Mouse (Mus musculus) adipocyte (in vitro differentiated cells): ENCODE measurements around the gene Npb.
A peak's percentile ranks its signal among the peaks of the same experiment; 100 is the strongest.

Experiments
- DNase-seq: peaks from one replicate; pipeline ENCODE4 v3.0.0-alpha.2; 2016; ENCODE audit warnings: low spot score

Gene Npb

GRCm38 (mm10) chr11:120631726-120632448 is 23.6 kb downstream of the Npb start:
- peak; percentile 29 for DNase-seq

GRCm38 (mm10) chr11:120632559-120633519 is 24.6 kb downstream of the Npb start:
- DNase-seq: peak; percentile 83

GRCm38 (mm10) chr11:120633520-120634343 is 25.5 kb downstream of the Npb start, which contains the start of gene Mafg:
TSS of gene Mafg (minus strand) at chr11:120633600.
- peak; percentile 97 for DNase-seq

- no peak for DNase-seq
Observed at GRCm38 (mm10) chr11:120634810-120635209, 26.5 kb downstream of the Npb start.

DNA sequence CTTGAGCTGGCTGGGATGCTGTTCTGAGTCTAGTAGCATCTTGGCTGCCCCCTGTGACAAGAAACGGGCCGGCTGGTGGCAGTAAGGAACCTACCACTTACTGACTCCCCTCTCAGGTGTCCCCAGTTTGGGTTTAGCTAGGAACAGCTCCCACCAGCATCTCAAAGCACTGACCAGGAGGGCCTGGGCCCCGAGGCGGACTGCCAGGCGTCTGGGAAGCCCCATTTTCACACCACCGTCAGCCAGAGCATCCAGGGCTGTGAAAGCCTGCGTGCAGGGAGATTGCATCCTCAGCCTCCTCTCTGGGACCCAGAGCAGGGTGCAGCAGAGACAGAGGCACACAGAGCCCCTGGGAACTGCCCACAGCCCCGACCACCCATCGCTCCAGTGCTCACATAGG is 33.0 kb downstream of the Npb start:
- no peak for DNase-seq

DNA sequence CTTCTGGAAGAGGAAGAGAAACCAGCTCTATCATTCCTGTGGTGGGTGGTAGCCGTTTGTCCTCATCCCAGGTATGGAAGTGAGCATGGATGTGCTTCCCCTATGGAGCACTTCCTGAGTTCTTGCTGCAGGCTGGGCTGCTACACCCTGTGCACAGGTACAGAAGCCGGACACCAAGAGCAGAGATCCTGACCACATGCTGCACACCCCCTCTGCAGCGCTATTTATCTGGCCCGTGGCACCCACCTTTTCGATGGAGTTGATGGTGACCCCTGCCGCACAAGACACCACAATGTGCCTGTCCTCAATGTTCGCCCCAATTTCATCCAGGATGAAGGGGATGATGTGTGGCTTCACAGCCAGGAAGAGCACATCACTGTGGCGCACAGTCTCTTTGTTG is 33.6 kb downstream of the Npb start:
- DNase-seq: no peak

- no peak for DNase-seq
Observed at GRCm38 (mm10) chr11:120642939-120643600, 34.8 kb downstream of the Npb start.

- peak; percentile 90 for DNase-seq
Observed at GRCm38 (mm10) chr11:120643601-120643987, 35.3 kb downstream of the Npb start, which contains the start of gene Pycr1. TSS of gene Pycr1 (minus strand) at chr11:120643769.

DNA sequence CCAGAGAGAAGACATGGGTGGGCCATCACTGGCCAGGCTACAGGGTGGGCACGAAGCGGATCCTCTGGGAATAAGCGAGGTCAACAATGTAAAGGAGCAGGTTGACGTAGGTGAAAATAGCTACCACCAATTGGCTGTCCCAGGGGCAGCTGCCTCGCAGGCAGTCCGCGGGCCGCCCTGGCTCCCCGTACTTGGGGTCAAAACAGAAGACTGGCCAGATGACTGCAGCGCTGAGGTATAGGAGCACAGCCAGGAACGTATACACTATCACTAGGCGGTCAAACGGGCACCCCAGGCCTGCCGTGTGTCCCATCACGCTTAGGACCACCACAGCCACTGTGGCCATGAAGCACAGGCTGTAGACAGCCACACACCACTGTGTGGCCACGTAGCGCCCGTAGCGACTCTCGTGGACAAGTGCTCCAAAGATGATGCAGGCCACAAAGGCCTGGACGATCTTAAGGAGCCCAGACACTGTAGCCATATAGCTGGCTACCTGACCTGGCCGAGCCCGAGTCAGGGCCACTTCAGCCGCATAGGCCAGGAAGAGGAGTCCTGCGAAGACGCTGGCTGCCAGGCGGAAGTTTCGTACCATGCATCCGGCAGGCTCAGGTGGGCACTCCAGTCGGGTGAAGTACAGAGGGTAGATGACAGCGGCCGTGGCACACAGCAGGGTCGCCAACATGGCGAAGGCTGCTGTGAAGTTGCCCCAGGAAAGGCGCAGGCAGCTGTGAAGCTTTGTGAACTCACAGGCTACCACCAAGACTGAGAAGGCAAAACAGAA is 39.0 kb downstream of the Npb start:
- no peak for DNase-seq

DNA sequence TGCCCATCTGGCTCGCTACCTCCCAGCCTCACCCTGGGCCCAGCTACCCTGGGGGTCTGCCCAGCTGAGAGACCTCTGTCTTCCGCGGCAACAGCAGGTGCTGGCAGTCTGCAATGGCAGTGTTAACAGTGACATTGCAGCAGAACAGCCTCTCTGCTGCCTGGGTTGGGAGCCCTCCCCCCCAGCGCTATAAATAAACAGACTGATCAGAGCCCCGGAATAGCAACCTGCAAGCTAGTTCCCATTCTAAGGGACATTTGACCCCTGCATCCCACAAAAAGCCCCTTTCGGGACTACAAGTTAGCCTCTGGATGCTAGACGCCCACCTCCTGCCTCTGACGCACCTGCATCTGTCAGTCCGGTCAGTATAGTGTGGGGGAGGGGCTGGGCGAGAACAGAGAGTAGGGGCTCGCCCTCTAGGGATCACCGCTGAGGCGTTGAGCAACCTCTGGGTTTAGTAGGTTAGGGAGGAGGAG is 39.8 kb downstream of the Npb start, which contains the start of gene Myadml2:
Myadml2 (minus strand) TSS at position 158 of the 476 bp plus-strand sequence.
- DNase-seq: no peak

DNA sequence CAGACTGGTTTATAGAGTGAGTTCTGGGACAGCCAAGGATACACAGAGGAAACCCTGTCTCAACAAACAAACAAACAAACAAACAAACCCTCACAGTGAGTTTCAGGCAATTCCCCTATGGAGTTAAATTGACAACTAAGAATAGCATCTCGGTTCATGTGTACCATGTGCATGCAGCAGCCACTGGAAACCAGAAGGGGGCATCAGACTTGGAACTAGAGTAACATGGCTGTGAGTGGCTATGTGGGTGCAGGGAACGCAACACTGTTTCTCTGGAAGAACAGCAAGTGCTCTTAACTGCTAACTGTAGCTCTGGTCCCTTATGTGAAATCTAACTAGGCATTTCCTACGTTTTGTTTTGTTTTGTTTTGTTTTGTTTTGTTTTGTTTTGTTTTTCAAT is 43.6 kb downstream of the Npb start:
- DNase-seq: no peak

DNA sequence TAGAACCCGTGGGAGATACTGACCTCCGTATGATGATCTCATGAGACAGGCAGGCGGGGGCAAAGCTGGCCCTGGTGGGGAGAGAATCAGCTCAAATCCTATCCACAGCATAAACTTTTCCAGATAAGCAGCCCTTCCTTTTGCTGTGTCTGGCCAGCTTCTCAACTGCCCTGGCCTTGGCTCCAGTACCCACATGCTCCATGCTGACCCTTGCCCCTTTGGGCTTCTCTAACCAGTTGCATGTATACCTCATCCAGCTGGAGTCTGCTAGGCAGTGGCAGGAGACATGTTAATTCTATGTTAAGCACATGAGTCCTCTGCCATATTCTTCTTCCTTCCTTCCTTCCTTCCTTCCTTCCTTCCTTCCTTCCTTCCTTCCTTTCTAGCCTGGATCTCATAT is 46.5 kb downstream of the Npb start:
- DNase-seq: peak; percentile 42

DNA sequence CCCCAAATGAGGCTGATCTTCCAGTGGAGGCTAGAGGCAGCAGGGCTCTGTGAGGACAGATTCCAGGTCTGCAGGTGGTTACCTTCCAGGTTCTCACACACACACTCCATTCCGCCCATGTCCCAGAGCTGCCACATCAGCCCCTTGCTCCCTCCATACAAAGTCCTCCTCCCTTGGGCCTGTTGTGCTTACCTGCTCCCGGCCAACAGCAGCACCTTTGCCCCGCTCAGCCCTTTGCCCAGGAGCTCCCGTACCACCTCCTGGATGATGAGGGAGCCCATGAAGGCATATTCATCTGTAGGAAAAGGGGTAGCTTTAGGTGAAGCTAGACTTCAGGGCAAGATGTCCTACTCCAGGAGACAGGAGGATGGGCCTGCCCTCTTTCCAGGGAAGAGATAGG is 49.0 kb downstream of the Npb start:
- DNase-seq: no peak
